Mouse (Mus musculus): ENCODE results near the gene Rimklb. TPM values are rescaled to one million over a fixed set of nuclear protein-coding genes. Genes with fewer than 3 reads are reported as not detected.

Rimklb gene
- polyA plus RNA-seq, 1 experiment from 2014 or later = 13.1 TPM

- DNase-seq (ENCODE audit: low spot score) = no peak
- H3K36me3 ChIP-seq (ENCODE audit: control insufficient read depth, insufficient read depth, low read length) = peaks cover 29% of the 10 kb centered on the region; the same call in 1 of the 2 replicates
- no peak overlapping the region for H3K4me3 ChIP-seq (ENCODE audit: low read depth, low read length)
- no peak overlapping the region for H3K4me2 ChIP-seq (ENCODE audit: low read length)
- no peak overlapping the region for H3K9ac ChIP-seq (ENCODE audit: low read length)
- no peak overlapping the region for H3K27ac ChIP-seq (ENCODE audit: low read depth)
- no peaks in the 10 kb centered on the region for H3K27me3 ChIP-seq (replicated peaks; ENCODE audit: control insufficient read depth, insufficient read depth, low read length)
- H3K4me1 ChIP-seq (replicated peaks; ENCODE audit: control insufficient read depth, insufficient read depth, low read length) = no peaks in the 10 kb centered on the region
- ATAC-seq (replicated peaks; ENCODE audit: low FRiP score, low TSS enrichment, low read depth) = no peak
- H3K9me3 ChIP-seq (ENCODE audit: control insufficient read depth, low read length) = no peaks in the 10 kb centered on the region
- WGBS = 88% methylated on average over 3 of the region's 3 CpGs
Measured at GRCm38 (mm10) chr6:122466092-122466713, 32.4 kb downstream of the Rimklb start.

- no peaks in the 10 kb centered on the region for H3K4me1 ChIP-seq (replicated peaks; ENCODE audit: control insufficient read depth, insufficient read depth, low read length)
- H3K4me3 ChIP-seq (ENCODE audit: low read depth, low read length) = no peak overlapping the region
- ATAC-seq (replicated peaks; ENCODE audit: low FRiP score, low TSS enrichment, low read depth) (no peak), DNase-seq (ENCODE audit: low spot score) (no peak)
- no peaks in the 10 kb centered on the region for H3K9me3 ChIP-seq (ENCODE audit: control insufficient read depth, low read length)
- no peaks in the 10 kb centered on the region for H3K27me3 ChIP-seq (replicated peaks; ENCODE audit: control insufficient read depth, insufficient read depth, low read length)
- no peak overlapping the region for H3K27ac ChIP-seq (ENCODE audit: low read depth)
- H3K36me3 ChIP-seq (ENCODE audit: control insufficient read depth, insufficient read depth, low read length) = peaks cover 51% of the 10 kb centered on the region
- no peak overlapping the region for H3K4me2 ChIP-seq (ENCODE audit: low read length)
- H3K9ac ChIP-seq (ENCODE audit: low read length) = no peak overlapping the region
- 89% methylated on average over 8 of the region's 8 CpGs for WGBS
Measured at GRCm38 (mm10) chr6:122458946-122459693, 39.4 kb downstream of the Rimklb start.

GRCm38 (mm10) chr6:122447848-122448247 is 50.7 kb downstream of the Rimklb start:
- DNase-seq (ENCODE audit: low spot score) (no peak), ATAC-seq (replicated peaks; ENCODE audit: low FRiP score, low TSS enrichment, low read depth) (no peak)
- Histone ChIP-seq H3K9me3 (ENCODE audit: control insufficient read depth, low read length) (no peaks in the 10 kb centered on the region), H3K36me3 (ENCODE audit: control insufficient read depth, insufficient read depth, low read length) (0 out of 2 replicates have a peak, but pooled peaks cover 3% of the 10 kb centered on the region), H3K27ac (ENCODE audit: low read depth) (no peak overlapping the region), H3K4me3 (ENCODE audit: low read depth, low read length) (no peak overlapping the region), H3K27me3 (replicated peaks; ENCODE audit: control insufficient read depth, insufficient read depth, low read length) (no peaks in the 10 kb centered on the region), H3K9ac (ENCODE audit: low read length) (no peak overlapping the region), H3K4me1 (replicated peaks; ENCODE audit: control insufficient read depth, insufficient read depth, low read length) (no peaks in the 10 kb centered on the region), H3K4me2 (ENCODE audit: low read length) (no peak overlapping the region)
- WGBS = 92% methylated on average over 7 of the region's 7 CpGs

- H3K9ac ChIP-seq (ENCODE audit: low read length) = no peak overlapping the region
- no peaks in the 10 kb centered on the region for H3K9me3 ChIP-seq (ENCODE audit: control insufficient read depth, low read length)
- 75% methylated on average over 6 of the region's 6 CpGs for WGBS
- DNase-seq (ENCODE audit: low spot score) = no peak
- no peak for ATAC-seq (replicated peaks; ENCODE audit: low FRiP score, low TSS enrichment, low read depth)
- no peaks in the 10 kb centered on the region for H3K27me3 ChIP-seq (replicated peaks; ENCODE audit: control insufficient read depth, insufficient read depth, low read length)
- H3K27ac ChIP-seq (ENCODE audit: low read depth) = no peak overlapping the region
- no peak overlapping the region for H3K4me2 ChIP-seq (ENCODE audit: low read length)
- no peaks in the 10 kb centered on the region for H3K36me3 ChIP-seq (ENCODE audit: control insufficient read depth, insufficient read depth, low read length)
- no peak overlapping the region for H3K4me3 ChIP-seq (ENCODE audit: low read depth, low read length)
- H3K4me1 ChIP-seq (replicated peaks; ENCODE audit: control insufficient read depth, insufficient read depth, low read length) = no peaks in the 10 kb centered on the region
Measured at GRCm38 (mm10) chr6:122445215-122445614, 53.3 kb downstream of the Rimklb start.

- ATAC-seq (replicated peaks; ENCODE audit: low FRiP score, low TSS enrichment, low read depth) (no peak), DNase-seq (ENCODE audit: low spot score) (no peak)
- WGBS = 76% methylated on average over 4 of the region's 4 CpGs
Measured at GRCm38 (mm10) chr6:122440632-122441226, 57.8 kb downstream of the Rimklb start.

GRCm38 (mm10) chr6:122439249-122439648 is 59.3 kb downstream of the Rimklb start:
- H3K27me3 ChIP-seq (replicated peaks; ENCODE audit: control insufficient read depth, insufficient read depth, low read length) = no peaks in the 10 kb centered on the region
- no peaks in the 10 kb centered on the region for H3K36me3 ChIP-seq (ENCODE audit: control insufficient read depth, insufficient read depth, low read length)
- no peak for DNase-seq (ENCODE audit: low spot score)
- no peak for ATAC-seq (replicated peaks; ENCODE audit: low FRiP score, low TSS enrichment, low read depth)
- no peak overlapping the region for H3K27ac ChIP-seq (ENCODE audit: low read depth)
- no peaks in the 10 kb centered on the region for H3K4me1 ChIP-seq (replicated peaks; ENCODE audit: control insufficient read depth, insufficient read depth, low read length)
- WGBS = 72% methylated on average over 4 of the region's 4 CpGs
- no peak overlapping the region for H3K4me2 ChIP-seq (ENCODE audit: low read length)
- no peak overlapping the region for H3K4me3 ChIP-seq (ENCODE audit: low read depth, low read length)
- H3K9me3 ChIP-seq (ENCODE audit: control insufficient read depth, low read length) = no peaks in the 10 kb centered on the region
- H3K9ac ChIP-seq (ENCODE audit: low read length) = no peak overlapping the region

More at GRCm38 (mm10) chr6:122440632-122441226, 57.8 kb downstream of the Rimklb start:
- Histone ChIP-seq H3K27me3 (replicated peaks; ENCODE audit: control insufficient read depth, insufficient read depth, low read length) (no peaks in the 10 kb centered on the region), H3K27ac (ENCODE audit: low read depth) (no peak overlapping the region), H3K9me3 (ENCODE audit: control insufficient read depth, low read length) (no peaks in the 10 kb centered on the region), H3K4me2 (ENCODE audit: low read length) (no peak overlapping the region), H3K4me3 (ENCODE audit: low read depth, low read length) (no peak overlapping the region), H3K4me1 (replicated peaks; ENCODE audit: control insufficient read depth, insufficient read depth, low read length) (no peaks in the 10 kb centered on the region), H3K36me3 (ENCODE audit: control insufficient read depth, insufficient read depth, low read length) (no peaks in the 10 kb centered on the region), H3K9ac (ENCODE audit: low read length) (no peak overlapping the region)

GRCm38 (mm10) chr6:122435270-122435669 is 63.3 kb downstream of the Rimklb start:
- Histone ChIP-seq H3K9me3 (ENCODE audit: control insufficient read depth, low read length) (no peaks in the 10 kb centered on the region), H3K9ac (ENCODE audit: low read length) (no peak overlapping the region), H3K27me3 (replicated peaks; ENCODE audit: control insufficient read depth, insufficient read depth, low read length) (no peaks in the 10 kb centered on the region), H3K4me3 (ENCODE audit: low read depth, low read length) (no peak overlapping the region), H3K36me3 (ENCODE audit: control insufficient read depth, insufficient read depth, low read length) (no peaks in the 10 kb centered on the region), H3K4me1 (replicated peaks; ENCODE audit: control insufficient read depth, insufficient read depth, low read length) (no peaks in the 10 kb centered on the region), H3K4me2 (ENCODE audit: low read length) (no peak overlapping the region), H3K27ac (ENCODE audit: low read depth) (no peak overlapping the region)
- DNase-seq (ENCODE audit: low spot score) = no peak
- ATAC-seq (replicated peaks; ENCODE audit: low FRiP score, low TSS enrichment, low read depth) = no peak
- WGBS = 93% methylated on average over 2 of the region's 2 CpGs

GRCm38 (mm10) chr6:122427456-122427855 is 71.1 kb downstream of the Rimklb start:
- H3K4me2 ChIP-seq (ENCODE audit: low read length) = no peak overlapping the region

More at GRCm38 (mm10) chr6:122427456-122427855, 71.1 kb downstream of the Rimklb start:
- WGBS = 74% methylated on average over 7 of the region's 7 CpGs
- Histone ChIP-seq H3K9ac (ENCODE audit: low read length) (no peak overlapping the region), H3K36me3 (ENCODE audit: control insufficient read depth, insufficient read depth, low read length) (no peaks in the 10 kb centered on the region), H3K27me3 (replicated peaks; ENCODE audit: control insufficient read depth, insufficient read depth, low read length) (no peaks in the 10 kb centered on the region), H3K4me1 (replicated peaks; ENCODE audit: control insufficient read depth, insufficient read depth, low read length) (no peaks in the 10 kb centered on the region), H3K27ac (ENCODE audit: low read depth) (no peak overlapping the region), H3K4me3 (ENCODE audit: low read depth, low read length) (no peak overlapping the region), H3K9me3 (ENCODE audit: control insufficient read depth, low read length) (peaks cover 3% of the 10 kb centered on the region; the same call in 1 of the 2 replicates)
- DNase-seq (ENCODE audit: low spot score) (no peak), ATAC-seq (replicated peaks; ENCODE audit: low FRiP score, low TSS enrichment, low read depth) (no peak)

All from intestine, embryonic 14.5 days (tissue).